In genomic region chr6:4086663-4087454, GRCm38 (mm10) we compare ENCODE assay signal across 8 mouse cellular contexts. TPM values are rescaled to one million over a fixed set of nuclear protein-coding genes. Genes with fewer than 3 reads are reported as not detected.
DNase-seq lines count a peak whose midpoint lies in the region; ATAC-seq and TF ChIP-seq lines count a peak whose summit lies in the region.

Gene Bet1 (minus strand): TSS chr6:4086972.

- peaks cover 0 to 4% of the 10 kb centered on the region in 2 experiments; a peak in 2 of 4 replicates for H3K4me1 ChIP-seq in ES-E14 (ENCODE audit: control insufficient read depth in 2 of 2, insufficient read depth in 2 of 2, low read length in 2 of 2, poor library complexity in 1 of 2)
- peaks cover 8% of the 10 kb centered on the region for H3K4me1 ChIP-seq in forebrain, embryonic 15.5 days
- H3K4me1 ChIP-seq in lung, adult 2 months (ENCODE audit: control insufficient read depth, insufficient read depth, low read length) = peaks cover 2% of the 10 kb centered on the region; the same call in 1 of the 2 replicates

- no peak for TF ChIP-seq CTCF in lung, adult 2 months (IDR thresholded peaks at IDR 0.05; ENCODE audit: insufficient read depth, low read length)

- DNase-seq in ES-E14 (ENCODE audit: low read depth, low spot score) = peak; percentile 89
- peak; percentile 84 for DNase-seq in cerebellum, adult 11-12 months
- peak; percentile 82 for DNase-seq in heart, postnatal 25 days (ENCODE audit: low spot score)
- peak; percentile 83 to 95 for DNase-seq in layer of hippocampus, adult 18-20 months (ENCODE audit: low spot score in 2 of 2)
- DNase-seq in lung, adult 2 months = peak; percentile 91
- peak; percentile 76 to 86 for DNase-seq in thymus, adult 18-20 months

- H3K27me3 ChIP-seq in forebrain, embryonic 15.5 days = no peaks in the 10 kb centered on the region

- in situ Hi-C loops in ES-E14 (cut with MboI; ENCODE audit: low sequenced_read_pairs in 2 of 2, unreplicated experiment in 2 of 2) = no loop called here

- intact Hi-C loops in heart, postnatal 25 days (cut with DNase I) = loop anchor here (2.0 to 5.0 kb wide), 4 partner anchors 82 to 590 kb away; partner anchors contain the start of genes Hepacam2 and Vps50

- peak within 1 kb of the TSS; percentile 93 to 98 for H3K4me3 ChIP-seq in ES-E14 (ENCODE audit: insufficient read depth in 1 of 2, low read depth in 1 of 2, low read length in 2 of 2, poor library complexity in 1 of 2, severe bottlenecking in 1 of 2)
- peak within 1 kb of the TSS; percentile 91 for H3K4me3 ChIP-seq in forebrain, embryonic 15.5 days
- peak within 1 kb of the TSS; percentile 99 for H3K4me3 ChIP-seq in lung, adult 2 months (replicated peaks; ENCODE audit: extremely low read depth, low read depth, low read length)

- H3K36me3 ChIP-seq in ES-E14 (ENCODE audit: control insufficient read depth, insufficient read depth, low read length, poor library complexity, severe bottlenecking) = no peaks in the 10 kb centered on the region
- no peaks in the 10 kb centered on the region for H3K36me3 ChIP-seq in forebrain, embryonic 15.5 days

- WGBS in forebrain, embryonic 15.5 days = 1% methylated on average over 24 of the region's 24 CpGs
- 1% methylated on average over 24 of the region's 24 CpGs for WGBS in lung, adult 2 months

- H3K9ac ChIP-seq in ES-E14 (ENCODE audit: insufficient read depth, low read depth, low read length, poor library complexity, severe bottlenecking) = peak within 1 kb of the TSS; percentile 87
- H3K9ac ChIP-seq in forebrain, embryonic 15.5 days (replicated peaks) = peak within 1 kb of the TSS; percentile 58

- no peaks in the 10 kb centered on the region for H3K9me3 ChIP-seq in ES-E14 (ENCODE audit: control insufficient read depth, insufficient read depth, low read depth, low read length)
- H3K9me3 ChIP-seq in forebrain, embryonic 15.5 days = no peaks in the 10 kb centered on the region

- peak; percentile 100 for ATAC-seq in forebrain, embryonic 15.5 days (replicated peaks)
- ATAC-seq in neutrophil, adult 5-6 weeks (ENCODE audit: extremely low read depth, insufficient number of reproducible peaks, low FRiP score, poor library complexity, severe bottlenecking) = peak; percentile 99

- peak within 1 kb of the TSS; percentile 26; the same call in 1 of the 2 replicates for H3K27ac ChIP-seq in ES-E14 (ENCODE audit: insufficient read depth, low read depth, low read length, poor library complexity, severe bottlenecking)
- H3K27ac ChIP-seq in forebrain, embryonic 15.5 days (replicated peaks) = no peak within 1 kb of the TSS

- H3K4me2 ChIP-seq in forebrain, embryonic 15.5 days (replicated peaks) = peak within 1 kb of the TSS; percentile 58

- peak; percentile 66; the same call in 1 of the 2 replicates for TF ChIP-seq POLR2A in lung, adult 2 months (IDR thresholded peaks at IDR 0.05; ENCODE audit: borderline replicate concordance, extremely low read depth, low read depth, low read length)

TF ChIP-seq in ES-E14, 5 proteins besides CTCF, POLR2A, EP300 and RAD21:
- TF ChIP-seq ZC3H11A (IDR thresholded peaks at IDR 0.05; ENCODE audit: borderline replicate concordance, low read depth, low read length) (no peak), HCFC1 (IDR thresholded peaks at IDR 0.05; ENCODE audit: borderline replicate concordance, insufficient read depth, low read length) (peak; percentile 94)

RNA-seq across cellular contexts. Expression of gene Bet1, which starts in this region (rescaled TPM):
- total RNA-seq in ES-E14 (2012; rRNA removed) = 23.4 and 31.5 TPM in 2 replicates
- 34.2 and 34.5 TPM in 2 replicates for polyA plus RNA-seq in forebrain, embryonic 15.5 days (2015; fragmentation: Nextera tagmentation; extraction: Ambion mirVana)
- 10 to 100 TPM; 26.4 to 27.1 TPM for total RNA-seq in heart, postnatal 25 days (2021)
- total RNA-seq in layer of hippocampus, adult 18-20 months (2021) = 10 to 100 TPM; 21.8 to 25.6 TPM
- 15.5 and 15.8 TPM in 2 replicates for polyA plus RNA-seq in lung, adult 2 months (2012; rRNA removed)
- total RNA-seq in neutrophil, adult 5-6 weeks (2017) = 10.8 and 42.1 TPM in 2 replicates
